Comparison of ENCODE assay signal across 25 mouse cellular contexts in genomic region chr1:120158474-120159127, GRCm38 (mm10).
"Had no signal": no experiment of that assay in that cellular context is flagged by ENCODE, and none has a peak within 500 bp of the region (broad histone marks: within the 10 kb centered on the region; RNA-seq: fewer than 3 reads in every experiment).

No protein-coding gene starts in this region.

- H3K4me1 ChIP-seq: heart, embryonic 13.5 days; heart, embryonic 15.5 days; hindbrain, embryonic 13.5 days; hindbrain, embryonic 15.5 days had no signal

- H3K9ac ChIP-seq: heart, embryonic 13.5 days; heart, embryonic 15.5 days; hindbrain, embryonic 13.5 days; hindbrain, embryonic 15.5 days; kidney, embryonic 15.5 days; limb, embryonic 12.5 days had no signal

- H3K4me2 ChIP-seq: heart, embryonic 11.5 days; heart, embryonic 13.5 days; heart, embryonic 15.5 days; hindbrain, embryonic 13.5 days; hindbrain, embryonic 15.5 days; kidney, embryonic 15.5 days; limb, embryonic 12.5 days had no signal

- H3K36me3 ChIP-seq: heart, embryonic 13.5 days; heart, embryonic 15.5 days; hindbrain, embryonic 13.5 days; hindbrain, embryonic 15.5 days; kidney, embryonic 15.5 days; limb, embryonic 12.5 days had no signal

- DNase-seq: gastrocnemius, adult 2 months; gastrocnemius, postnatal 10 days; gastrocnemius, postnatal 25 days; heart, adult 2 months; heart, postnatal 4 days; kidney, adult 11 months; kidney, adult 2 months; kidney, adult 9 months; kidney, postnatal 14 days; kidney, postnatal 36 days; layer of hippocampus, adult 9-11 months; layer of hippocampus, postnatal 36 days; left cerebral cortex, postnatal 4 days; liver had no signal

- H3K27me3 ChIP-seq: heart, embryonic 13.5 days; heart, embryonic 15.5 days; hindbrain, embryonic 13.5 days; hindbrain, embryonic 15.5 days; kidney, embryonic 15.5 days; limb, embryonic 12.5 days had no signal

- ATAC-seq: forebrain, embryonic 16.5 days; hindbrain, postnatal 0 days; intestine, embryonic 16.5 days had no signal

- H3K4me3 ChIP-seq: gastrocnemius, adult 2 months; heart, adult 2 months; heart, embryonic 13.5 days; heart, embryonic 15.5 days; hindbrain, embryonic 13.5 days; hindbrain, embryonic 15.5 days; kidney, embryonic 15.5 days; limb, embryonic 12.5 days had no signal

- H3K27ac ChIP-seq: gastrocnemius, adult 2 months; heart, adult 2 months; heart, embryonic 13.5 days; heart, embryonic 15.5 days; hindbrain, embryonic 13.5 days; hindbrain, embryonic 15.5 days; hindbrain, postnatal 0 days; kidney, embryonic 15.5 days; kidney, postnatal 0 days; limb, embryonic 12.5 days had no signal

- H3K9me3 ChIP-seq: heart, embryonic 13.5 days; heart, embryonic 15.5 days; hindbrain, embryonic 13.5 days; hindbrain, embryonic 15.5 days; kidney, embryonic 15.5 days; limb, embryonic 12.5 days had no signal
